Mouse (Mus musculus) frontal cortex, postnatal 10 days (tissue): ENCODE results near the gene Sh3rf1.

ENCODE experiments used
- DNase-seq, 2 experiments: peaks; one replicate each; pipeline ENCODE4 v3.0.0; 2022; ENCODE audit warnings: low spot score in 2 of 2, mixed read lengths in 1 of 2

The Sh3rf1 gene

DNA sequence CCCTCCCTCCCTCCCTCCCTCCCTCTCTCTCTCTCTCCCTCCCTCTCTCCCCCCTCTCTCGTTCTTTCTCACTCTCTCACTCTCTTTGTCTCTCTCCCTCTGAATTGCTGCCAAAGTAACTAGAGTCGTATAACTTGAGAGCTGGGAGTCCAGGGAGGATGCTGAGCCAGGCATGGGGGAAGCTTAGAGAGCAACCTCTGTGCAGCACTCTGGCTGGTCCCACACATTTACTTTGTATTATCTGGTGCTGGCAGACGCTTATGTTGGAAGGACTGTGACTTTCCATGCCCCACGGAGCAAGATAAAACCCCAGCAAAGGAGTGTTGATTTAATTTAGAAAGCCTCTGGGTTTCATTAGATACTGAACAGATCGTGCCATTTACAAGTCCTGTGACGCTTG is 196.5 kb downstream of the Sh3rf1 start:
- DNase-seq: no peak

DNA sequence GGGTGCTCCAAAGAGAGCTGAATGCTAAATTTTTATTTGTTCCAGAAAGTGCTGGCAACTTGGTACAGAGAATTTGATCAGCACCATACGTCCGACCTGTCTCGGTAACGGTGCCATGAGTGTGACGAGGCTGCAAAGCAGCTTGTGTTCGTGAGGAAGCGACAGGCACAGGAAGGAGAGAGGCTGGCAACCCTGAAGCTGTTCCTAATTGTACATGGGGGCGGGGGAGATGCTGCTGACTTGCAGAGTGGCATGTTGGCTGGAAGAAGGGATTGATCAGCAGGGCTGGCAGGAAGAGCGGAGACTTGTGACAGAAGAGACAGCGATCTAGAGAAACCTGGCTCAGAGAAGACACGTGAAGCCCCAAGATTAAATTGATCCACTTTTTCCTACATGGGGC is 197.9 kb downstream of the Sh3rf1 start:
- peak; percentile 28 to 38 for DNase-seq

DNA sequence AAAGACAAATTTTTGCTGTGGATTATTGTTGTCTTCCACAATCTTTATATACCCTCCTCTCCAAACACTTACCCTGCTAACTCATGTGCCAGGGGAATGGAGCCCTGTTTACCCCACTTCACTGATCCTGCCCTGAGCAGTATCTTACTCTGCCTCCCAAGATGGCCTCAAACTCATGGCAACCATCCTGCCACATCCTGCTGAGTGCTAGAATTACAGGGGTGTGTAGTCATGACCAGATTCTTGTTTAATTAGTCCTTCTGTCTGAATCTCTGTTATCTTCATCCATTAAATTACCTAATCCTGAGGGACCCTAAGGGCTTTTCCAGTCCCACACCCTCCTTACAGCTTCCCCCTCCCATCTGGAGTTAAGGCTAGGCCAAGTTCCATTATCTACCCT is 201.5 kb downstream of the Sh3rf1 start:
- DNase-seq: no peak

DNA sequence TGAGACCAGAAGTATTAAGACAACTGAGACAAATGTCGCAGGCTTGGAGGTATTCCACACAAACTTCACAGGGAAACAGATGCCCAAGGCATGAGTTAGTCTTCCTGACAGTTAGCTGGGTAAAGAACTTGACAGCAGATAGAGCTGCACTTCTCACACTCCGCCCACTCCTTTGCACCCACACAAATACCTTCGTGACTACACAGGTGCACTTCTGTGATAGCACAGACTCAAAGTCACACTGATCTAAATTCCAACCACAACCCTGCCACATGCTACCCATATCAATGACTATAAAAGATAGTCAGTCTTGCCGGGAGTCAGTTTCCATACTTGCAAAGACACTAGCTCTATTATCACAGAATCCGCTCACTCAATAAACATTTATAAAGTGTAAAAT is 202.4 kb downstream of the Sh3rf1 start:
- no peak for DNase-seq

DNA sequence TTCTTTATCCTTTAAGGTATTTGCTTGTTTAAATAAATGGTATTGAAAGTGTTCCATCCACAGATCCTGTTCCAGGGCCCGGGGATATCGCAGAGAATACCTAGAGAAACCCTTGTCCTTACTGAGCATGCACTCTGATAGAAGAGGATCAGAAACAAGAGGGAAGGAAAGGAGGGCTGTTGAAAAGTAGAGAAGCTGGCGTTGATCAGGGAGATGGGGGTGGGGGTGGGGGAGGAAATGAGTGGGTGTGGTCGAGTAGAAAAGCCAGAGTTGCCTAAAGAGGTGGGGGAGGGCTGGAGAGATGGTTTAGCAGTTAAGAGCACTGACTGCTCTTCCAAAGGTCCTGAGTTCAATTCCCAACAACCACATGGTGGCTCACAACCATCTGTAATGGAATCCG is 203.0 kb downstream of the Sh3rf1 start:
- DNase-seq: no peak

DNA sequence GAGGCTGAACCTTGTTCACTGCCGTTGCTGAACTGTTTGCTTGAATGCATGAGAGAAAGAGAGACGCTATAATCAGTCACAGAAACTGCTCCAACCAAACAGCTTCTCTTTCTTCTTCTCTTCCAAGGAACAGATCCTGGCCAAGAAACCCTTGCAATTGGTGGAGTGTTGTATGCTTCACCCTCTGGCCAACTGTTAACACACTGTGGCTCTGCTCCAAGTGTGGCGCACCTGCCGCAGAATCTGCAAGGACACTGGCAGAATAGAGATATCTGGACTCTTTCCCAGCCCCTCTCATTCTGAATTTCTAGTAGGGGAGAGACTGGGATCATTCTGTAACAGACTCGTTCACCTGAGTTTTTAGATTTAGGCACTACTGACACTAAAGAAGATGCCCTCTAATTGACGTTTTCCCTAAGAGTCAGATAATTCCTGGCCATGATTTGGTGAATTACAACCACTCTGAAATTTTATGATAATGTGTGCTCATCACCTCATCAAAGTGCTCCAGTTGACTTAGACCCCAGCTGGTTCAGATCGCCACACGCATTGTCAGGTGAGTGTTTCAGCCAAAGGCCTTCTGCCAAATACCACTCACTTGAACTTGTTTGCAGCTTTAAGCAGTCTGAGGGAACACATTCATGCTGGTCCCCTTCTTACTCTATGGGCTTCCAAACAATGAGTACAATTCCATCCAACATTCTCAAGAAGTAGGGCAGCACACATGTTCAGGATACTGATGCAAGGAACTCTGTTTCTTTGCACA is 204.4 kb downstream of the Sh3rf1 start:
- no peak for DNase-seq

DNA sequence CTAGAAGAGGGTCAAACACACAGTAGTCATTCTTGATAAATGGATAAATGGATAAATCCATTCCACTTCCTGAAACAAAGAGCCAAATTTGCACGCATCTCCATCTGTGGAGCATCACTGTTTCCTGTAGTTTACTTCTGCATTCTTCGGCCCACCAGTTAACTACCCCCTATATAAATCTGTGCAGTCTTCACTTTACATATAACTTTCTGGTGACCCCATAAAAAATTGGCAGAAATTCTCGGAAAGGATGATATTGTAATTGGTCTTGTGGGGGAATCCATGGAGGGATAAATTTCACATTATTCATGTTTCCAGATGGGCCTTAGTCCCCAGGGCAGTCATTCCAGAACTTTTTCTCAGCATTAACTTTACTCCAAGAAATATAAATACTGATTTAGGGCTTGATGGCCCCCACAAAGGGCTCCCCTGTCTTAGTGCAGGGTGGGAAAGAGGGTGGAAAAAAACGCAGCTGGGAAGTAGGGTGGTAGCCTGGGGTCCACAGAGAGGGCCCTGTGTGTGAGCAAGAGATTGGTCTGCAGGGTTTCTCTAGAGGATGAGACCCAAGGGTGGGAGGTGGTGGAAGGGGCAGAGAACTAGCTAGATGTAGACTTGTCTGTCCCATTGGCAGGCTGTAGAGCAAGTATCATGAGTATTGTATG is 205.3 kb downstream of the Sh3rf1 start:
- DNase-seq: no peak

DNA sequence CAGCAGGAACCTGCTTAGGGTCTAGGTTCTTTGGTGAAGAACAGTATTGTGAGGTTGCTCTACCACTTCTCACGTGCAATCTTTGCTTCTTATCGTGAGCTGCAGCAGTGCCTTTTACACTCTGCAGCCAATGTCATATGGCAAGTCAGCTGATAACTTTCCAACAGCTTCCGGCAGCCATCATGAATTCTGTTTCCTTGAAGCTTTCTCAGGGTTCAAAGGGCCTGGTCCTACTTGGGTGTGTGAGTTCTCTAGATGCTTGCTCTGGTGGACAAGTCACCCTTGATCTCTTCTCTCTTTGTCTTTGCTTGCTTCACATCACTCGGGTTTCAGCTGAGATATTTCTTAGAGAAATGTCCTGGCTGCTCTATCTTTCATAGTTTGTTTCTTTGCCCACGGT is 211.8 kb downstream of the Sh3rf1 start:
- DNase-seq: no peak

DNA sequence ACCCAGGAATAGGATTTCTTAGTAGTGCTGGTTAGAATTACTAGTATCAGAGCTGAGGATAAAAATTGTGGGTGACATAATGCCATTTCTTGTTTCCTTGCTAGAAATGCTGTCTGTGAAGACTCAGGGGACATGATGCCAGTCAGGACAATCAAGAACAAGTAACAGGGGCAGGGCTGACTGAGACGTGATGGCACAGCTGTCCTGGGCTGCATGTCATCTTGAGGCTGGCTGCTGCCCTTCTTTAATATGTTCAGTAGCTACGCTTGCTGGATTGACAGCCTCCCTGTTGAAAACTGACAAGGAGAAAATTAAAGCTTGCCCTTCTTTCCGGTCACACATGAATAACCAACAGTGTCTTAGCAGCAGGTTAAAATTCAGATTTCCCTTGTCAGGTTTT is 212.5 kb downstream of the Sh3rf1 start:
- DNase-seq: no peak

DNA sequence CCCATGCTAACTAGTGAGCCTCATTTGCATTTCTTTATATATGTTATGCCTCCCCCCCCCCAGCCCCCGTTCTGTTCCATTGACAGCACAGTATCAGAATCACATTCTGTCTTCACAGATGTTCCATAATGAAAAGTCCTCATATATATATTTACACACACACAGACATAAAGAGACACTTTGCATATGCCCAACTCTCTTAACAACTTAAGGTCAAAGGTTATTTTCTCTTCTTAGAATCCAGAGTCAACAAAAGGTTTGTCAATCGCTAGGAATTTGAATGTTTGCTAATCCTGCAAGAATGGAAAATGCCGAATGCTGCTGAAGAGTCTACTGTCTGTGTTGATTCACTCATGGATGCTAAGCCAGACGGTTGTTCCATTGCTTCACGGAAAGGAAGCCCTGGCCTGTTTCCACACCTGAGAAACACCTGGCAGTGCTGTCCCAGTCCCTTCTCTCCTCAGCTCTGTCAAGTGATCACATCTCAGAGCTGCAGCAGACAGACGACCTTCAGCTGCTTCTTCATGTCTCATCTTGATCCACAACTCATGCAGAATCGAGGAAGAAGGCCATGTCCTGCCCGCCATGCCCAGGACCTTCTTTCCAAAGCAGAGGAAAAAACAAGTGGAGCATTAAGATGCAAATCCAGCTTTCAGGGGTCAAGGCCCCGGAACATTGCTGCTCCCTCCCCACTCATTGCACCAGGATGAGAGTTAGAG is 213.1 kb downstream of the Sh3rf1 start:
- no peak for DNase-seq

DNA sequence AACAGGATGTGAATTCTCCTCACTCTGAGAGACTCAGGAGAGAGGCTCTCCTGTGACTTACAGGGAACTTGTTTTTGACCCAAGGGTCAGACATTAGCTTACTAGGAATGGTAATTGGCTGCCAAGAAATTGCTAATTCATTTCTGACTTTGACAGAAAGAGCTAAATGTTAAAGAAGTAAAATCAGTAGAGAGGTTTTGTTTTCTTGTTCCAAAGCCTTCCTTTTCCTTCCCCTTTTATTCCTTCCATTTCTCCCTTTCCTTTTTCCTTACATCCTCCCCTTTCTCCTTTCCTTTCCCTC is 213.6 kb downstream of the Sh3rf1 start:
- no peak for DNase-seq

DNA sequence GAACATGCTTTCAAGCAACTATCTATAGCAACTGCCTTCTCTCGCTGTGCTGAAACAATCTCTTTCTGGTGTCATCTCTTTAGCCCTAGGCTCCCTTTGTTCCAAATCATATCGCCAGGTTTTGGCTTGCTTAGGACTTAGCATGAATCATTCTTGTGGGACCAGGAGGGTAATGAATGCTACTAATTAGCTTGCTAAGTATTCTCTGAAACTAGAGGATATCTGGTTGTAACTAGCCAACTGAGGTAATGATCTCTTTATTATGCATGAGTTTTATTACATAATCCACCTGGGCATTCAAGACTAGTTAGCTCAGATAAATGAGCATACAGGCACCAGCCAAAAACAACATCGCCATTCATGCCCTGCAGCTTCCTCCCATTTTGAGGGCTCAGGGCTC is 219.3 kb downstream of the Sh3rf1 start:
- DNase-seq: no peak

DNA sequence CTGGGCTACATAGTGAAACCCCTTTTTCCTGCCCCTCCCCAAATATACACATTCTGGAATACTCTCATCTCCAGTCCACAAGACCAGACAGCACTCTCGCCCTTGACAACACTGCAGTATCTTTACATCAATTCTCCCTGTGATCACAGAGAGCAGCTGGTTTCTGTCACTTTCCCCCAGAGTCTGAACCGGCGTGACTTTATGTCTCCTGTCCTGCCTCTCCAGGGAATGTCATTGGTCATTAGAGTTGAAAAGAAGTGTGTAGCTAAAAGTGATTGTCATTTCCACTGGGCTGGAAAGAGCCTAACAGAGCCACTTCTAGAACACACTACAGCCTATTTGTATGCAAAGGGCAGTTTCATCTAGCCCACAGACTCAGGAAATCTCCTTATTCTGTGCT is 220.7 kb downstream of the Sh3rf1 start:
- no peak for DNase-seq
